Comparison of ENCODE assay signal across 28 mouse cellular contexts in genomic region chr13:70733911-70734310, GRCm38 (mm10).
A peak's percentile ranks its signal among the peaks of the same experiment; 100 is the strongest.
DNase-seq lines count a peak whose midpoint lies in the region; ATAC-seq and TF ChIP-seq lines count a peak whose summit lies in the region.
"Had no signal": no experiment of that assay in that cellular context is flagged by ENCODE, and none has a peak within 500 bp of the region (broad histone marks: within the 10 kb centered on the region; RNA-seq: fewer than 3 reads in every experiment).

No protein-coding gene starts in this region.

- no peak for TF ChIP-seq CTCF in intestine, postnatal 0 days (IDR thresholded peaks at IDR 0.05; ENCODE audit: low read depth)
- no peak for TF ChIP-seq CTCF in C2C12 (IDR thresholded peaks at IDR 0.05; ENCODE audit: control insufficient read depth, insufficient read depth, insufficient read length)

- H3ac ChIP-seq in C2C12 (ENCODE audit: control insufficient read depth, insufficient read length, low read depth) = no peak overlapping the region
- H3ac ChIP-seq in myocyte (ENCODE audit: control insufficient read depth, insufficient read length) = no peak overlapping the region

- no peak for ATAC-seq in intestine, embryonic 14.5 days (replicated peaks; ENCODE audit: low FRiP score, low TSS enrichment, low read depth)
- ATAC-seq in intestine, postnatal 0 days = no peak
- ATAC-seq in granulocyte monocyte progenitor cell, adult 5-6 weeks (replicated peaks; ENCODE audit: poor library complexity, severe bottlenecking) = no peak
- ATAC-seq: forebrain, embryonic 13.5 days; forebrain, embryonic 16.5 days had no signal

- 57% methylated on average over 1 of the region's 1 CpGs for WGBS in intestine, embryonic 14.5 days
- 69% methylated on average over 1 of the region's 1 CpGs for WGBS in intestine, postnatal 0 days

- H3K4me2 ChIP-seq in intestine, embryonic 14.5 days (ENCODE audit: low read length) = no peak overlapping the region
- H3K4me2 ChIP-seq in intestine, postnatal 0 days (replicated peaks; ENCODE audit: low read depth) = no peak overlapping the region
- H3K4me2 ChIP-seq in myocyte (ENCODE audit: low read depth) = peak overlapping the region; percentile 12
- H3K4me2 ChIP-seq: embryonic facial prominence, embryonic 13.5 days; forebrain, embryonic 13.5 days; heart, embryonic 13.5 days; hindbrain, embryonic 12.5 days; hindbrain, embryonic 15.5 days had no signal

- no peak overlapping the region for H3K9ac ChIP-seq in intestine, embryonic 14.5 days (ENCODE audit: low read length)
- H3K9ac ChIP-seq in intestine, postnatal 0 days (ENCODE audit: low read depth, low read length) = no peak overlapping the region
- H3K9ac ChIP-seq: embryonic facial prominence, embryonic 13.5 days; forebrain, embryonic 13.5 days; heart, embryonic 13.5 days; hindbrain, embryonic 12.5 days; hindbrain, embryonic 15.5 days had no signal

- peaks cover 29% of the 10 kb centered on the region; the same call in 1 of the 2 replicates for H3K4me1 ChIP-seq in intestine, embryonic 14.5 days (replicated peaks; ENCODE audit: control insufficient read depth, insufficient read depth, low read length)
- no peaks in the 10 kb centered on the region for H3K4me1 ChIP-seq in intestine, postnatal 0 days (replicated peaks; ENCODE audit: control insufficient read depth, insufficient read depth, low read length)
- H3K4me1 ChIP-seq: hindbrain, embryonic 15.5 days had no signal

- H3K27ac ChIP-seq in intestine, embryonic 14.5 days (ENCODE audit: low read depth) = peak overlapping the region; percentile 72; the same call in 1 of the 2 replicates
- H3K27ac ChIP-seq in intestine, postnatal 0 days (ENCODE audit: low read depth, low read length) = no peak overlapping the region
- H3K27ac ChIP-seq: embryonic facial prominence, embryonic 10.5 days; embryonic facial prominence, embryonic 13.5 days; forebrain, embryonic 10.5 days; forebrain, embryonic 13.5 days; heart, adult 2 months; heart, embryonic 10.5 days; heart, embryonic 13.5 days; hindbrain, embryonic 12.5 days; hindbrain, embryonic 15.5 days had no signal

- H3K79me3 ChIP-seq in C2C12 (ENCODE audit: low read depth) = no peaks in the 10 kb centered on the region

- no peak for DNase-seq in intestine, embryonic 14.5 days (ENCODE audit: low spot score)
- peak; percentile 74 for DNase-seq in 3T3-L1 (ENCODE audit: low read depth, low spot score)
- no peak for DNase-seq in kidney, adult 11 months
- DNase-seq: adrenal gland, adult 2 months; adrenal gland, postnatal 14 days; cerebellum, adult 11 months; cerebellum, adult 2 months; cerebellum, adult 9-11 months; cerebellum, postnatal 25 days; gastrocnemius, postnatal 10 days; gastrocnemius, postnatal 36 days; kidney, adult 18-20 months had no signal

- TF ChIP-seq POLR2A in myocyte (IDR thresholded peaks at IDR 0.05; ENCODE audit: insufficient read length, low read depth) = no peak

- H3K36me3 ChIP-seq in intestine, embryonic 14.5 days (ENCODE audit: control insufficient read depth, insufficient read depth, low read length) = no peaks in the 10 kb centered on the region
- no peaks in the 10 kb centered on the region for H3K36me3 ChIP-seq in intestine, postnatal 0 days (ENCODE audit: control insufficient read depth, insufficient read depth)
- no peaks in the 10 kb centered on the region for H3K36me3 ChIP-seq in C2C12 (ENCODE audit: control insufficient read depth, insufficient read depth)
- no peaks in the 10 kb centered on the region for H3K36me3 ChIP-seq in myocyte (ENCODE audit: control insufficient read depth, insufficient read depth)
- H3K36me3 ChIP-seq: embryonic facial prominence, embryonic 10.5 days; embryonic facial prominence, embryonic 13.5 days; forebrain, embryonic 10.5 days; G1E; heart, embryonic 10.5 days; heart, embryonic 13.5 days; hindbrain, embryonic 12.5 days; hindbrain, embryonic 15.5 days had no signal

- no peak overlapping the region for H3K4me3 ChIP-seq in intestine, embryonic 14.5 days (ENCODE audit: low read depth, low read length)
- no peak overlapping the region for H3K4me3 ChIP-seq in intestine, postnatal 0 days (ENCODE audit: low read depth, low read length)
- H3K4me3 ChIP-seq in C2C12 (ENCODE audit: insufficient read depth, poor library complexity, severe bottlenecking) (no peak overlapping the region), myocyte (no peak overlapping the region)
- H3K4me3 ChIP-seq: embryonic facial prominence, embryonic 10.5 days; embryonic facial prominence, embryonic 13.5 days; forebrain, embryonic 10.5 days; forebrain, embryonic 13.5 days; heart, adult 2 months; heart, embryonic 10.5 days; heart, embryonic 13.5 days; hindbrain, embryonic 12.5 days; hindbrain, embryonic 15.5 days had no signal

- no peaks in the 10 kb centered on the region for H3K9me3 ChIP-seq in intestine, embryonic 14.5 days (ENCODE audit: control insufficient read depth, low read length)
- no peaks in the 10 kb centered on the region for H3K9me3 ChIP-seq in intestine, postnatal 0 days (ENCODE audit: control insufficient read depth)
- H3K9me3 ChIP-seq: embryonic facial prominence, embryonic 10.5 days; embryonic facial prominence, embryonic 13.5 days; forebrain, embryonic 10.5 days; forebrain, embryonic 13.5 days; heart, embryonic 10.5 days; heart, embryonic 13.5 days; hindbrain, embryonic 12.5 days; hindbrain, embryonic 15.5 days had no signal

- H3K27me3 ChIP-seq in intestine, embryonic 14.5 days (replicated peaks; ENCODE audit: control insufficient read depth, insufficient read depth, low read length) = no peaks in the 10 kb centered on the region
- no peaks in the 10 kb centered on the region for H3K27me3 ChIP-seq in intestine, postnatal 0 days (replicated peaks; ENCODE audit: control insufficient read depth, insufficient read depth, low read length)
- H3K27me3 ChIP-seq in C2C12 (ENCODE audit: control insufficient read depth, insufficient read depth, insufficient read length) (no peaks in the 10 kb centered on the region), myocyte (ENCODE audit: control insufficient read depth, insufficient read depth, insufficient read length) (no peaks in the 10 kb centered on the region)
- H3K27me3 ChIP-seq: CH12.LX; forebrain, embryonic 13.5 days; hindbrain, embryonic 12.5 days; hindbrain, embryonic 15.5 days had no signal

- H3K79me2 ChIP-seq in C2C12 (ENCODE audit: control insufficient read depth, insufficient read depth) (no peaks in the 10 kb centered on the region), myocyte (ENCODE audit: control insufficient read depth, insufficient read depth) (no peaks in the 10 kb centered on the region)

TF ChIP-seq in C2C12, 6 proteins besides CTCF, POLR2A, EP300 and RAD21:
- TF ChIP-seq CEBPB (IDR thresholded peaks at IDR 0.05; ENCODE audit: low read depth) (peak; percentile 82), MAX (IDR thresholded peaks at IDR 0.05) (no peak)
TF ChIP-seq in C2C12: peak in this region for 1.

TF ChIP-seq in myocyte, 11 proteins besides CTCF, POLR2A, EP300 and RAD21:
- peak; percentile 72 for TF ChIP-seq CEBPB (IDR thresholded peaks at IDR 0.05; ENCODE audit: insufficient read depth, poor library complexity, severe bottlenecking)
- TF ChIP-seq TCF12 (IDR thresholded peaks at IDR 0.05; ENCODE audit: insufficient read depth, poor library complexity, severe bottlenecking) = no peak
